Mouse (Mus musculus): ENCODE results near the gene Pard3.

DNA sequence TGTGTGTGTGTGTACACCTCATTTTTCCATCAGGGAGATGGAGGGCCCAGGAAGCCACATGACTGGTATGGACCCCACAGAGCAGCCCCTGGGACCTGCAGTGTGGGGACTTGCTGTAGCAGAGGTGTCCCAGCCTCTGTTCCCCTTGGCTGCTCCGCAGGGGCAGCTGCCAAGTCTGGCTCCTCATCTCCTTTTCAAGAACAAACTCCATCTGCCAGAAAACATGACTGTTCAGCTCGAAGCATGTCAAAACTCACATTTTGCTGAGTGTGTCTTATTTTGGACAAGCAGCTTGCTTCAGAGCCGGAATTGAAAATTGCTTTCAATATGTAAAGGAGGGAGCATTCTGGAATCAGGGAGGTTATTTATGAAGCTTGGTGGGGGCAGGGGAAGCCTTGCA lies 471.1 kb downstream of the Pard3 start:
- no peak for TF ChIP-seq POLR2A (IDR thresholded peaks at IDR 0.05; ENCODE audit: borderline replicate concordance, extremely low read depth, low read depth, low read length)
- no peak for TF ChIP-seq CTCF (IDR thresholded peaks at IDR 0.05; ENCODE audit: insufficient read depth, low read length)

Data from lung, adult 2 months (tissue).